Mouse (Mus musculus): Measurements from ENCODE around the gene Inhbe.
A peak's percentile ranks its signal among the peaks of the same experiment; 100 is the strongest.

The Inhbe gene

GRCm38 (mm10) chr10:127343029-127343428 lies 11.2 kb downstream of the Inhbe start:
- DNase-seq (ENCODE audit: low spot score): no peak

GRCm38 (mm10) chr10:127341891-127342639 lies 12.1 kb downstream of the Inhbe start, which contains the start of gene Gli1:
Gene Gli1, minus strand, starts transcription at chr10:127341974.
- peak; percentile 95 for DNase-seq (ENCODE audit: low spot score)

- peak; percentile 73 for DNase-seq (ENCODE audit: low spot score)
Measured at GRCm38 (mm10) chr10:127341360-127341690, 12.9 kb downstream of the Inhbe start.

GRCm38 (mm10) chr10:127340577-127341359 lies 13.4 kb downstream of the Inhbe start:
- peak; percentile 74 for DNase-seq (ENCODE audit: low spot score)

- peak; percentile 88 for DNase-seq (ENCODE audit: low spot score)
Measured at GRCm38 (mm10) chr10:127339683-127340576, 14.3 kb downstream of the Inhbe start.

GRCm38 (mm10) chr10:127338930-127339682 lies 15.1 kb downstream of the Inhbe start:
- peak; percentile 88 for DNase-seq (ENCODE audit: low spot score)

- peak; percentile 53 for DNase-seq (ENCODE audit: low spot score)
Measured at GRCm38 (mm10) chr10:127337536-127338099, 16.6 kb downstream of the Inhbe start.

- no peak for DNase-seq (ENCODE audit: low spot score)
Measured at GRCm38 (mm10) chr10:127336952-127337351, 17.3 kb downstream of the Inhbe start.

GRCm38 (mm10) chr10:127335271-127335670 lies 18.9 kb downstream of the Inhbe start:
- no peak for DNase-seq (ENCODE audit: low spot score)

- no peak for DNase-seq (ENCODE audit: low spot score)
Measured at GRCm38 (mm10) chr10:127333152-127333551, 21.1 kb downstream of the Inhbe start.

GRCm38 (mm10) chr10:127332211-127332874 lies 21.9 kb downstream of the Inhbe start:
- no peak for DNase-seq (ENCODE audit: low spot score)

- DNase-seq (ENCODE audit: low spot score): no peak
Measured at GRCm38 (mm10) chr10:127330212-127330611, 24.0 kb downstream of the Inhbe start.

- DNase-seq (ENCODE audit: low spot score): peak; percentile 66
Measured at GRCm38 (mm10) chr10:127327461-127328145, 26.6 kb downstream of the Inhbe start.

GRCm38 (mm10) chr10:127326828-127327227 lies 27.4 kb downstream of the Inhbe start:
- peak; percentile 54 for DNase-seq (ENCODE audit: low spot score)

- peak; percentile 64 for DNase-seq (ENCODE audit: low spot score)
Measured at GRCm38 (mm10) chr10:127326017-127326801, 28.0 kb downstream of the Inhbe start.

GRCm38 (mm10) chr10:127325454-127326016 lies 28.7 kb downstream of the Inhbe start:
- no peak for DNase-seq (ENCODE audit: low spot score)

- DNase-seq (ENCODE audit: low spot score): peak; percentile 61
Measured at GRCm38 (mm10) chr10:127324495-127324894, 29.7 kb downstream of the Inhbe start.

- DNase-seq (ENCODE audit: low spot score): peak; percentile 44
Measured at GRCm38 (mm10) chr10:127323131-127323855, 30.9 kb downstream of the Inhbe start.
